Mouse (Mus musculus) MN1 (cell line): ENCODE results near the gene Grhl1.
A peak's percentile ranks its signal among the peaks of the same experiment; 100 is the strongest.
"Not testable (repeated sequence)": the region's sequence is repeated elsewhere in the genome, so short reads cannot be mapped to it uniquely, and the experiment has no call there.

Experiments used
- DNase-seq: peaks from one replicate; pipeline ENCODE4 v3.0.0-alpha.2; 2016; ENCODE audit warnings: low spot score

Grhl1 gene

GRCm38 (mm10) chr12:24592055-24592454, 20.0 kb downstream of the Grhl1 start:
- DNase-seq: no peak

DNA sequence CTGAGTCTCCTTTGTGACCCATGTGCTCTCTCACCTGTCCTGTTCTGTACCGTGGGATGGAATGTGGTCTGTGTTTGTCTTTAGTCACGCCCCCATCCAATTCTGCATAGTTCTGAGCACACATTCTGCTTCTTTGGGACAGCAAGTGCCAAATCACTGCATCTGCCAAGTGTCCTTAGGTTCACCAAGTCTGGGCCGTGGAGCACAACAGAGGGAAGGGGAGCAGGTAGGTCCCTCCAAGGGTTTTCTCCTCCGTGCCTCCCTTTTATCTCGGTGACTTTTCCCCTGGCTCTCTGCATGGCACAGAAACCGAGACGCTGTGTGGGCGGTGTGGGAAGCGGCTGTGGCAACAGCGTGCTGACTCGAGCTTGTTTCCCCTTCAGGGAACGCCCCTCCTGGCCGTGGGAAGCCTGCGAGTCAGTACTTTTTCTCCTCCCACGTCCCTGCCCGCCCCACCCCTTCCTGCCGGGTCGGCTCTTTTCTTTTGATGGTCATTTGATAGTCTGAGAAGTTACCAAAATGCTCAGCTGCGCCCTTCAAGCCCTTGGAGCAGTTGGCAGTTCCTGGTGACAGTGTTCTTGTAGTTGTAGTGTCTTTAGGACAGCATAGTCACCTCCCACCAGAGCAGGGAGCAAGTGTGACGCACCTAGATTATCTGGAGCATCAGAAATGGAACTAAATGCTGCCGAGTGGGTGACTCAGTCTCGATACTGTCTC, 21.0 kb downstream of the Grhl1 start:
- peak; percentile 36 for DNase-seq

DNA sequence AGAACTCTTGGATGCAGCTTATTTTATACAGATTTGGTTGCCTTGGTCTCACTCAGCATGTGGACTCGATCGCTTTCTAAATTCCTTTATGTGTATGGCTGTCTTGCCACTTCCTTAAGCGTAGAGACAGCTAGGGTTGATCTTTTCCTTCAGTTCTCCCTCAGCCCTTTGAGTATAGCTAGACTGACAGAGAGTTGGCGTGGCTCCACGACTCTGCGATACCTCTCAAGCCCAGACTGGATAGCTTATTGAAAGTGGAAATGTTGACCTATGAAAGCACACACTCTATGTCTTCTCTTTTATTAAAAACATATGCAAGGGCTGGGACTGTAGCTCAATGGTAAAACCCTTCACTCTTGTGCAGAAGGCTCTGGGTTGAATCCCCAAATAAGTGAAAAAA, 25.3 kb downstream of the Grhl1 start:
- DNase-seq: no peak

- DNase-seq: no peak
Measured at GRCm38 (mm10) chr12:24599366-24599895, 27.3 kb downstream of the Grhl1 start.

DNA sequence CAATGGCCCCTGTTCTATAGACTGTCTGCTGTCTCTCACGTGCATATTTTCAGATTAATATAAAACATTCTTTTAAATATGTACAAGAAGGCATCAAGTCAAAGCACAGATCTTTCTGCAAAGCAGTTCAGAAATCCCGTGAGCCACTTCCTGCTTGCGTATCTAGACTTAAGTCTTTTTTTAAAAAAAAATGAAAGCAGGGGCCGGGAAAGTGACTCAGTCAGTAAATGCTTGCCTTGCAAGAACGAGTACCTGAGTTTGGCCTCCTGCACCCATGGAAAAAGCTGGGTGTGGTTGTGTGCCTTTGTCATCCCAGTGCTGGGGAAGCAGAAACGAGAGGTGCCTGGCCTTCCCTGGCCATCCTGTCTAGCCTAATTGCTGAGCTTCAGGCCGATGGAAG, 28.0 kb downstream of the Grhl1 start:
- no peak for DNase-seq

GRCm38 (mm10) chr12:24600806-24601205, 28.7 kb downstream of the Grhl1 start:
- peak; percentile 81 for DNase-seq

DNA sequence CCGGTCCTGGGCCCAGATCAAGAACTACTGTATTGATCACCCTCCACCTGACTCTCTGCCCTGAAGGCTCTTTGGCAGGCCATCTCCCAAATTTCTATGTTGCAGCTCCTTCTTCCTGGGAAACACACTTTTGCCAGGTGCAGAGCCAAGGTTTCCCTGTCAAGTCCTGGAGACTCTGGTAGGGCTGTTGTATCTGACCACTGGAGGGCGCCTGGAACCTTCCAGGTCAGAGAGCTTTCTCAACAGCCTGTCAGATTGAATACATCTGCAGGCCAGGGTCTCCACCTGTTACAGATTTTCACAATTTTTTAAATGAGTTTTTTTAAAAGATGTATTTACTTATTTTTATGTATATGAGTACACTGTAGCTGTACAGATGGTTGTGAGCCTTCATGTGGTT, 31.2 kb downstream of the Grhl1 start:
- peak; percentile 73 for DNase-seq

DNA sequence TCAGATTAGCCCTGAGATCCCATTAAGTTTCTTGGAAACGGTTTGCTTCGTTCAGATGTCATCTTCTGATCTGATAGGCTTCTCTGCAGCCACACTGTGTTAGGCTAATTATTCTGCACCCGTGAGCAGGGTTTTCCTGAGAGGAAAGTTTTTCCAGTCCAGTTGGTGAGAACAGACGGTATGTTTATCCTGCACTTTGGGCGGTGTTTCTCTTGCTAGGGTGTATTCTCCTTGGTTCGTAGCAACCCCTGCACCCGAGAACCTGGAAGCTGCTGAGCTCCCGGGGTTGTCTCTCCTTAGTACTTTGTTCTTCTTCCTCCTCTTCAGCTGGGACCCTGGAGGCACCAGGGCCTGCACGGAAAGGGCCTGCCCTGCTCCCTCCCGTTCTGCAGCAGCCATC, 34.1 kb downstream of the Grhl1 start:
- DNase-seq: no peak

- no peak for DNase-seq
Measured at GRCm38 (mm10) chr12:24612591-24612990, 40.5 kb downstream of the Grhl1 start.

- no peak for DNase-seq
Measured at GRCm38 (mm10) chr12:24614452-24615075, 42.5 kb downstream of the Grhl1 start.

DNA sequence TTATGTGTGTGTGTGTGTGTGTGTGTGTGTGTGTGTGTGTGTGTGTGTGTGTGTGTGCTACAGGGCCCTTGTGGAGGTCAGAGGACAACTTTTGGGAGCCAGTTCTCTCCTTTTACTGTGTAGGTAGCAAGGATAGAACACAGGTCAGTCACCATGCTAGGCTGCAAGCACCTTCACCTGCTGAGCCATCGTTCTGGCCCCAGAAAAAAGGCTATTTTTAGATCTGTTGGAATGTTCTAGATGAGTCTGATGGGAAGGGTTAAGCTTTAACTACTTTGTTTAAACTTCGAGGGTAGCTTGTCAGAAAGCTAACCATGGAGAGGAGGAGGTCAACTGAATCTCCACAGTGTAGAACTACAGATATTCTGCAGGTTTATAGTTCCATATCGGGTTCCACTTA, 43.1 kb downstream of the Grhl1 start:
- no peak for DNase-seq

DNA sequence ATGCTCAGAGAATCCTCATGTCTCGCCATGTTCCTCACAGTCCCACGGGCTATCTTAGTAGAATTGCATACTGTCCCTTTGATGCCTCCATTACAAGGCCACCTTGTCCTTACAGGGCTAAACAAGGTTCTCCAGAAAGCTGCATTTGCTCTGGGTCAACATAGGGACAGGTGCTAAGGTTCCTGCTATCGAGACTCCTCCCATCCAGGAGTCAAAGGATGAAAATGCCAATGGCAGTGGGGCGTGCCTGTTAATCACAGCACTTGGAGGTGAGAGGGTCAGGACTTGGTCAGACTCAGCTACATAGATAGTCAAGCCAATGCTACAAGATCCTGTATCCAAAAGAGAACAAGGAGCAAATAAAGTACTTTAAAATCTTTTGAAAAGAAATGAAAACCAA, 47.4 kb downstream of the Grhl1 start:
- DNase-seq: no peak

GRCm38 (mm10) chr12:24623486-24624251, 51.6 kb downstream of the Grhl1 start:
- no peak for DNase-seq

GRCm38 (mm10) chr12:24626401-24626800, 54.3 kb downstream of the Grhl1 start:
- DNase-seq: no peak

GRCm38 (mm10) chr12:24627215-24627614, 55.1 kb downstream of the Grhl1 start:
- DNase-seq: no peak

DNA sequence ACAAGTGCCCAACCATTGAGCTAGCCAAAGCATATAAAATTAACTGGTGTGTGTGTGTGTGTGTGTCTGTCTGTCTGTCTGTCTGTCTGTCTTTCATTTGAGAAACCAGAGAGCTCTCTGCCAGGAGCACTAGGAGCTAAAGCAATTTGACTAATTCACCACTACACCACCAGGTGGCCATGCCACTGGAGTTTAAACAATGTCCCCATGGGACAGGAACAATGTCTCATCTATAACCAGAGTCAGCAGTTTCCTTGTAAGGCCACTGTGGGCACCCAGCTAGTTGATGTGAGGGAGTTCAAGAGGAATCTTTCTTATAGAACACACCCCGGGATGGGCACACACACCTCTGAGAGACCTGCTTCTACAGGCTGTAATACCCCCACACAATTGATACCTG, 58.1 kb downstream of the Grhl1 start:
- peak; percentile 70 for DNase-seq

GRCm38 (mm10) chr12:24632404-24632803, 60.3 kb downstream of the Grhl1 start:
- DNase-seq: no peak

DNA sequence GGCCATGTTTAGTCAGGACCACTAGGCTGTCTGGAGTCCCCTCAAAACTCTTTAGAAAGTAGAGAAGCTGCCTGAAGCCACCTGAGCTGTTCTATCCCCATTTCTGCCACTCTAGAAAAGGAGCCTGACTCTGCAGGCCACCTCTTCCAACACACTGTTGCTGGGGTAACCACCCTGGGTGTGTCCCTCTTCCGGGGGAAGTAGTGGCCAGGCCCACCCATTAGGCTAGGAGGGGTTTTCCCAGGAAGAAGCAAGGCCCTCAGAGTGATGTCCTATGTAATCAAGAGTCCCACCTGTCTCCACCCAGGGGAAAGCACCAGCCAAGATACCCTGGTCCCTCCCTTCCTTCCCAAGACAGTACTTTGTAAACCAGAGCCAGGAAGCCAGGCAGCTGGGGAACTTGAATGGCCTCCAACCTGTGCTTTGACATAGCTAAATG, 61.7 kb downstream of the Grhl1 start:
- DNase-seq: no peak

DNA sequence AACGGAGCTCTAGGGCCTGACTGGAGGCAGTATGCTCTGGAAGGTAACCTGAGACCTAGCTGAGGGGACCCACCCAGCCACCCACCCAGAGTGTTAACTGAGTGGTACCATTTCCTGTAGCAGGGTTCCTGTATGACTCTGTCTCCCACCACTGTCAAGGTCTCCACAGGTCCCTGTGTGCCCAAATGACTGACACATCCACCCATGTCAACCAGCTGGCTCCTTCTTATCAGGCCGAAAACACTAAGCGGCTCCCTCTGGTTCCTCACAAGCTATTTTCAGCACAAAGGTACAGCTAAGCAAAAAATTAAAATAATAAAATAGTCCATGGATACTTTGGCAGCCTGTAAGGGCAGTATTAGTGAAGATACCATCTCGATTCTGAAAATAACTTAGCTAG, 62.1 kb downstream of the Grhl1 start:
- DNase-seq: no peak

DNA sequence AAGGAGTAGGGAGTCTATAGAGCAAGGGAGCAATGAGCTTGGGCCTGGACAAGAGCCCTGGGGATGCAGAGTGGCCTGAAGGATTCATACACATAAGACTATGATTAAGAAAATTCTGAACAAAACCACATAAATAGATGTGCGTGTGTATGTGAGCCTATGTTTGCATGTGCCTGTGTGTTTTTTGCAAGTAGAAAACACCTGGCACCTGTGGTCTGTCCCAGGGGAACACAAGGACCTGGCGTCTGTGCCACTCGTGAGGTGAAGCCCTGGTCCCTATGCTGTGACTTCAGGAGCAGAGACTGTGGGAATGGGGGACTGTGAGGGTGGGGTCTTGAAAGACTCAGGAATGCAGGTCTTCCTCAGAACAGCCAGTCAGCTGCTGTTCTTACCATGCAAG, 62.6 kb downstream of the Grhl1 start:
- DNase-seq: no peak

GRCm38 (mm10) chr12:24638787-24639186, 66.7 kb downstream of the Grhl1 start:
- not testable (repeated sequence) for DNase-seq

- peak; percentile 96 for DNase-seq
Measured at GRCm38 (mm10) chr12:24642370-24642802, 70.3 kb downstream of the Grhl1 start.

DNA sequence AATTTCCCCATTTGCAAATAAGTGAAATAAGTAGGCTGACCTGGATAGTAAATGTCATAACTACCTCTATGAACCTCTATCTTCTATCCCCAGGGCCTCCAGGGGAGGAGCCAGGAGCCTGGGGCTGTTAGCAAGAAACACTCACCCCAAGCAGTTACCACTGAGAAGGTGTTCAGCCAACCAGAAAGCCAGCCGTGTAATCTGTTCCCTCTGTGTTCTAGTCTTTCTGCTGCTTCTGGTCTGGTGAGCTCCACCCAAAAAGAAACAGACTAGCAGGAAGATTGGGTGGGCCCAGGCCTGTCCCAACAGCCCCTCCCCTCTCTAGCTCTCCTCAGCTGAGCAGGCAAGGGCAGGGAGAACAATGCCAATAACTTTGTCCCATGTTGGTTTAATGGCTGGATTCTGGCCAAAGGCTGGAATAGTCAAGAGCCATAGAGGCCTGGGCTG, 72.1 kb downstream of the Grhl1 start:
- DNase-seq: peak; percentile 45
